Mouse (Mus musculus): ENCODE results near the gene Rheb. TPM values are rescaled to one million over a fixed set of nuclear protein-coding genes. Genes with fewer than 3 reads are reported as not detected.
"Not testable (repeated sequence)": the region's sequence is repeated elsewhere in the genome, so short reads cannot be mapped to it uniquely, and the experiment has no call there.

Gene Rheb
- total RNA-seq, 2 experiments from 2014 or later = 66.3 to 70.2 TPM

- no peak for DNase-seq (ENCODE audit: low spot score in 2 of 2)
Measured at GRCm38 (mm10) chr5:24843841-24844240, 1.4 kb upstream of the Rheb start.

- DNase-seq (ENCODE audit: low spot score in 2 of 2) = peak in 1 of 2 experiments; percentile 59
Measured at GRCm38 (mm10) chr5:24843103-24843475, 665 bp upstream of the Rheb start.

- DNase-seq (ENCODE audit: low spot score in 2 of 2) = peak in 1 of 2 experiments; percentile 38
Measured at GRCm38 (mm10) chr5:24841662-24842273, 656 bp downstream of the Rheb start.

- no peak for DNase-seq (ENCODE audit: low spot score in 2 of 2)
Measured at GRCm38 (mm10) chr5:24840975-24841431, 1.4 kb downstream of the Rheb start.

GRCm38 (mm10) chr5:24834491-24834890, 7.9 kb downstream of the Rheb start:
- no peak for DNase-seq (ENCODE audit: low spot score in 2 of 2)

GRCm38 (mm10) chr5:24831912-24832311, 10.5 kb downstream of the Rheb start:
- no peak for DNase-seq (ENCODE audit: low spot score in 2 of 2)

- DNase-seq (ENCODE audit: low spot score in 2 of 2) = no peak
Measured at GRCm38 (mm10) chr5:24828446-24828845, 14.0 kb downstream of the Rheb start.

- no peak for DNase-seq (ENCODE audit: low spot score in 2 of 2)
Measured at GRCm38 (mm10) chr5:24827173-24827572, 15.3 kb downstream of the Rheb start.

- DNase-seq (ENCODE audit: low spot score in 2 of 2) = no peak
Measured at GRCm38 (mm10) chr5:24826056-24826770, 16.2 kb downstream of the Rheb start.

- DNase-seq (ENCODE audit: low spot score in 2 of 2) = peak in 1 of 2 experiments; percentile 28
Measured at GRCm38 (mm10) chr5:24825365-24826055, 16.9 kb downstream of the Rheb start.

GRCm38 (mm10) chr5:24823864-24824405, 18.5 kb downstream of the Rheb start:
- no peak for DNase-seq (ENCODE audit: low spot score in 2 of 2)

- no peak for DNase-seq (ENCODE audit: low spot score in 2 of 2)
Measured at GRCm38 (mm10) chr5:24822781-24823180, 19.6 kb downstream of the Rheb start.

GRCm38 (mm10) chr5:24822231-24822630, 20.2 kb downstream of the Rheb start:
- not testable (repeated sequence) for DNase-seq (ENCODE audit: low spot score in 2 of 2)

- no peak for DNase-seq (ENCODE audit: low spot score in 2 of 2)
Measured at GRCm38 (mm10) chr5:24821403-24821841, 21.0 kb downstream of the Rheb start.

- DNase-seq (ENCODE audit: low spot score in 2 of 2) = no peak
Measured at GRCm38 (mm10) chr5:24820627-24821026, 21.8 kb downstream of the Rheb start.

- DNase-seq (ENCODE audit: low spot score in 2 of 2) = no peak
Measured at GRCm38 (mm10) chr5:24817191-24817590, 25.2 kb downstream of the Rheb start.

GRCm38 (mm10) chr5:24813946-24814345, 28.5 kb downstream of the Rheb start:
- no peak for DNase-seq (ENCODE audit: low spot score in 2 of 2)

GRCm38 (mm10) chr5:24813005-24813404, 29.4 kb downstream of the Rheb start:
- no peak for DNase-seq (ENCODE audit: low spot score in 2 of 2)

GRCm38 (mm10) chr5:24805222-24805621, 37.2 kb downstream of the Rheb start:
- no peak for DNase-seq (ENCODE audit: low spot score in 2 of 2)

GRCm38 (mm10) chr5:24804661-24805060, 37.8 kb downstream of the Rheb start:
- DNase-seq (ENCODE audit: low spot score in 2 of 2) = no peak

GRCm38 (mm10) chr5:24801841-24802624, 40.4 kb downstream of the Rheb start:
- DNase-seq (ENCODE audit: low spot score in 2 of 2) = no peak
